Mouse (Mus musculus): ENCODE data around the gene Scly. TPM values are rescaled to one million over a fixed set of nuclear protein-coding genes. Genes with fewer than 3 reads are reported as not detected.
A peak's percentile ranks its signal among the peaks of the same experiment; 100 is the strongest.

Gene Scly
- polyA plus RNA-seq, 1 experiment: 30.2 TPM

DNA sequence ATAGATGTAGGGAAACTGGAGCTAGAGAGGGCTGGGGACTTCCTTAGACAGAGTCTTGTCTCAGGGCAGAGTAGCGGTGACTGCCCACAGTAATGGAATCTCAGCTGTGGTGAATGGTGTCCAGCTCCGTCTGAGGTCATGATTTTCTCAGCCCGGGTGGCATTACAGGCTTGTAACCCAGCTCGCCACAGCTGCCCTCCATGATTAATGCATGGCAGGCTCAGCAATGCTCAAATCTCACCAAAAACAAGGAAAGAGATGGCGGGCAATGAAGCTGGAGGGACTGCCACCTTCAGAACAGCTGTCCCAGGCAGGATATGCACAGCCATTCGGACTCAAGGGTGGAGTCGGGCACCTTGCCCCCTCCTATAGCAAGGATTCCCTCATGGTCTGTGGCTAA, 39.2 kb downstream of the Scly start:
- H3K4me3 ChIP-seq (ENCODE audit: low read depth, low read length): no peak overlapping the region

DNA sequence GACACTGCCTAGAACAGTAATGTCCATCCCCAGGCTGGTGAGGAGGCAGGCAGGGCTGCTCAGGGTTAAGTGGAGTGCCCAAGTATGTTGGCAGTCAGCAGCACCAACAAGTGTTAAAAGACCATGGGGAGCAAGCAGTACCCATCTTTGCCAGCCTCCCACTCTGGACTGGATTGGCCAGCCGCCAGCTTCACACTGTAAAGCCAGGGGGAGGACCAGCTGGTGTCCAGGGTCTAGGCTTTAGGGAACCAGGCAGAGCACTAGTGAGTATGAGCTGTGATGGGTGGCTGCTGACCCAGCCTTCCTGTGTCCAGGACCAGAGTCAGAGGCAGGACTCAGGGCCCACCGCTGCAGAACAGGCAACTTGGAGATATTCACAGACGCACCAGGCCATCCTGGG, 45.9 kb downstream of the Scly start:
- WGBS: 80% methylated on average over 3 of the region's 3 CpGs

More for the DNA sequence above, 39.2 kb downstream of the Scly start:
- TF ChIP-seq CTCF (IDR thresholded peaks at IDR 0.05; ENCODE audit: extremely low read depth, insufficient read length, insufficient replicate concordance, low read depth, low read length): no peak
- TF ChIP-seq POLR2A (IDR thresholded peaks at IDR 0.05; ENCODE audit: low read depth, low read length): no peak
- Histone ChIP-seq H3K36me3 (ENCODE audit: control insufficient read depth, insufficient read depth, low read length) (no peaks in the 10 kb centered on the region), H3K4me1 (ENCODE audit: control insufficient read depth, insufficient read depth, insufficient read length, low read length) (peaks cover under 1% of the 10 kb centered on the region; the same call in 1 of the 2 replicates), H3K27me3 (ENCODE audit: control insufficient read depth, insufficient read depth, low read length) (no peaks in the 10 kb centered on the region), H3K27ac (ENCODE audit: insufficient read depth, low read depth, low read length) (no peak overlapping the region)
- WGBS: 86% methylated on average over 7 of the region's 7 CpGs

DNA sequence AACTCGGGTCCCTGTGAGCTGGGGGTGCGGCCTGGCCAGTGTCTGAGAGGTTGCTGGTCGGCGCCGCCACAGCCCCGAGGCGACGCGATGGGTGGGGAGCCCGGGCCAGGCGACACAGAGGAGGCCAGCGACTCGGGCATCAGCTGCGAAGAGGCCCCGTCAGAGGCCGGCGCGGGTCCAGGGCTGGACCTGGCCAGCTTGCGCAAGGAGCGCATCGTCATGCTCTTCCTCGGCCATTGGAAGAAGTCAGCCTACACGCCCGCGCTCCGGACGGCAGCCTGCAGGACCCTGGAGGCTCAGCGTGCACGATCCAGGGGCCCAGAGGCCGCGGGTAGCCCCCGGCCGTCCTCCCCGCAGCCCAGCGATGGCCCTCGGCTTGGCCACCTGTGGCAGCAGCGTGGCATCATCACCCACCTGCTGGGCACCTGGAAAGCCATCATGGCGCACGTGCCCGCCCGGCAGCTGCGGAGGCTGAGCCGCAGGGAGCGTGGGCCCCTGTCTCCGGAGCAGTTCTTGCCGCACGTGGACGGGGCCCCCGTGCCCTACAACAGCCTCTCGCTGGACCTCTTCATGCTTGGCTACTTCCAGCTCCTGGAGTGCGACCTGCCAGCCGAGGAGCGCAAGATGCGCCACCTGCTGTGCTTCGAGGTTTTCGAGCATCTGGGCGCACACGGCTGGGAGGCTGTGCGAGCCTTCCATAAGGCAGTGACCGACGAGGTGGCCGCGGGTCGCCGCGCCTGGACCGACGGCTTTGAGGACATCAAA, 47.0 kb downstream of the Scly start:
- TF ChIP-seq POLR2A (IDR thresholded peaks at IDR 0.05; ENCODE audit: low read depth, low read length): no peak
- no peak for TF ChIP-seq CTCF (IDR thresholded peaks at IDR 0.05; ENCODE audit: extremely low read depth, insufficient read length, insufficient replicate concordance, low read depth, low read length)
- Histone ChIP-seq H3K4me1 (ENCODE audit: control insufficient read depth, insufficient read depth, insufficient read length, low read length) (peaks cover 2% of the 10 kb centered on the region; the same call in 1 of the 2 replicates), H3K27ac (ENCODE audit: insufficient read depth, low read depth, low read length) (no peak overlapping the region), H3K4me3 (ENCODE audit: low read depth, low read length) (no peak overlapping the region), H3K36me3 (ENCODE audit: control insufficient read depth, insufficient read depth, low read length) (no peaks in the 10 kb centered on the region), H3K27me3 (ENCODE audit: control insufficient read depth, insufficient read depth, low read length) (peaks cover 15% of the 10 kb centered on the region)
- 4% methylated on average over 68 of the region's 68 CpGs for WGBS

More for the DNA sequence above, 45.9 kb downstream of the Scly start:
- Histone ChIP-seq H3K27me3 (ENCODE audit: control insufficient read depth, insufficient read depth, low read length) (peaks cover 15% of the 10 kb centered on the region), H3K36me3 (ENCODE audit: control insufficient read depth, insufficient read depth, low read length) (no peaks in the 10 kb centered on the region), H3K27ac (ENCODE audit: insufficient read depth, low read depth, low read length) (no peak overlapping the region), H3K4me3 (ENCODE audit: low read depth, low read length) (no peak overlapping the region), H3K4me1 (ENCODE audit: control insufficient read depth, insufficient read depth, insufficient read length, low read length) (peaks cover 2% of the 10 kb centered on the region; the same call in 1 of the 2 replicates)
- no peak for TF ChIP-seq POLR2A (IDR thresholded peaks at IDR 0.05; ENCODE audit: low read depth, low read length)
- TF ChIP-seq CTCF (IDR thresholded peaks at IDR 0.05; ENCODE audit: extremely low read depth, insufficient read length, insufficient replicate concordance, low read depth, low read length): no peak

DNA sequence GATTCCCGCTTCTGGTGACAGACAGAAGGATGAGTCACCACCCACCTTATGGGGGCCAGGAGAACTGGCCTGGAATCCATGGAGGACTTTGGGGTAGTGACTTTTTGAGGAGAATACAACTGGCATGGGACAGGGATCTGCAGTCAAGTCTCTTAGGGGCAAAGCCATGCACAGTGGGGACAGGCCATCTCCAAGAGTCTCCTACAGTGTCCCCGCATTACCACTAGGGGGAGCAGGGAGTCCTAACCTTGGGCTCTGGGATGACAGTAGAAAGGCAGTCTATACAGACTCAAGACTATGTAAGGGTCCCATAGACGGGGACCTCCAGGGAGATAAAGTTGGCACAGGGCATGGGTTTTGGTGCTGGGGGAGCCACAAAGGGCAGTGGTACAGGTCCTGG, 48.8 kb downstream of the Scly start:
- peak; percentile 84; the same call in 1 of the 2 replicates for TF ChIP-seq CTCF (IDR thresholded peaks at IDR 0.05; ENCODE audit: extremely low read depth, insufficient read length, insufficient replicate concordance, low read depth, low read length)
- no peak for TF ChIP-seq POLR2A (IDR thresholded peaks at IDR 0.05; ENCODE audit: low read depth, low read length)
- Histone ChIP-seq H3K36me3 (ENCODE audit: control insufficient read depth, insufficient read depth, low read length) (no peaks in the 10 kb centered on the region), H3K27ac (ENCODE audit: insufficient read depth, low read depth, low read length) (no peak overlapping the region), H3K27me3 (ENCODE audit: control insufficient read depth, insufficient read depth, low read length) (peaks cover 15% of the 10 kb centered on the region), H3K4me1 (ENCODE audit: control insufficient read depth, insufficient read depth, insufficient read length, low read length) (peaks cover 2% of the 10 kb centered on the region; the same call in 1 of the 2 replicates), H3K4me3 (ENCODE audit: low read depth, low read length) (no peak overlapping the region)
- WGBS: 30% methylated on average over 3 of the region's 3 CpGs

DNA sequence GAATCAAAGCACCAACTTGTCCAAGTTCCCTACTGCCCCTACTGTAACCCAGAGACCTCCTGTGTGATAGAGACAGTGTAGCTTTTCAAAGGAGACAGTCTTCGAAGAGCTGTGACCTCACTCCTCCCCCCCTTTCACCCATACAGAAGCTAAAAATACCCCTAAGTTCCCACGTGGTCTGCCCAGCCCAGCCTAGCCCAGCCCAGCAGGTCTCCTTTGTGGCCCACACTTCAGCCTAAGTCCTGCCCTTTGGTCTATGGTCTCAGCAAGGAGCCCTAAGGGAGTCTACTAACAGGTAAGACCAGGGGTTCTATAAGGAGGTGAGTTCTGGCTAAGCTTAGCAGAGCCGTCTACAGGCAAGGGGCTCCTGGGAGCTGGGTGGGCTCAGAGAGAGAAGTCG, 52.7 kb downstream of the Scly start, which contains the start of gene Klhl30:
Klhl30 (plus strand) TSS at position 176 of the 400 bp plus-strand sequence.
- Histone ChIP-seq H3K36me3 (ENCODE audit: control insufficient read depth, insufficient read depth, low read length) (no peaks in the 10 kb centered on the region), H3K4me1 (ENCODE audit: control insufficient read depth, insufficient read depth, insufficient read length, low read length) (no peaks in the 10 kb centered on the region), H3K4me3 (ENCODE audit: low read depth, low read length) (no peak within 1 kb of the TSS), H3K27me3 (ENCODE audit: control insufficient read depth, insufficient read depth, low read length) (no peaks in the 10 kb centered on the region), H3K27ac (ENCODE audit: insufficient read depth, low read depth, low read length) (no peak within 1 kb of the TSS)
- WGBS: 68% methylated on average over 4 of the region's 4 CpGs
- TF ChIP-seq CTCF (IDR thresholded peaks at IDR 0.05; ENCODE audit: extremely low read depth, insufficient read length, insufficient replicate concordance, low read depth, low read length): no peak
- TF ChIP-seq POLR2A (IDR thresholded peaks at IDR 0.05; ENCODE audit: low read depth, low read length): no peak

DNA sequence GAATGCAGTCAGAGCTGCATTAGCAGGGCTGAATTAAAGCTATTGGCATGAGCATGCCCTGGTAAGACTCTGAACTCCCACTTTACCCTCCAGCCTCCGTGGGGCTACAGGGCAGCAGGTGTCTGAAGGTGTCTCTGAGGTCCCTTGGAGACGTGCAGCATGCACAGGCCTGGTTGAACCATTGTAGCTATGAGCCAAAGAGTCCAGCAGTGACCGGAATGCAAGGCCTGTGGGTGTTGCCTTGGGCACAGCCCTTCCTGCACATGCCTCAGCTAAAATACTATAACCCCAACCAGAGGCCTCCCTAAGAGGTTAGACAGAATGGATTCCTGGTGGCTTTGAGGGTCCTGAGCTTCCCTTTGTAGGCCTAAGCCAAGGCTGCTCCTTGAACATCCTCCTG, 53.1 kb downstream of the Scly start:
- 70% methylated on average over 3 of the region's 3 CpGs for WGBS
- H3K36me3 ChIP-seq (ENCODE audit: control insufficient read depth, insufficient read depth, low read length): no peaks in the 10 kb centered on the region
- no peaks in the 10 kb centered on the region for H3K27me3 ChIP-seq (ENCODE audit: control insufficient read depth, insufficient read depth, low read length)
- H3K4me3 ChIP-seq (ENCODE audit: low read depth, low read length): no peak overlapping the region
- no peak overlapping the region for H3K27ac ChIP-seq (ENCODE audit: insufficient read depth, low read depth, low read length)
- TF ChIP-seq CTCF (IDR thresholded peaks at IDR 0.05; ENCODE audit: extremely low read depth, insufficient read length, insufficient replicate concordance, low read depth, low read length): no peak
- TF ChIP-seq POLR2A (IDR thresholded peaks at IDR 0.05; ENCODE audit: low read depth, low read length): no peak
- no peaks in the 10 kb centered on the region for H3K4me1 ChIP-seq (ENCODE audit: control insufficient read depth, insufficient read depth, insufficient read length, low read length)

DNA sequence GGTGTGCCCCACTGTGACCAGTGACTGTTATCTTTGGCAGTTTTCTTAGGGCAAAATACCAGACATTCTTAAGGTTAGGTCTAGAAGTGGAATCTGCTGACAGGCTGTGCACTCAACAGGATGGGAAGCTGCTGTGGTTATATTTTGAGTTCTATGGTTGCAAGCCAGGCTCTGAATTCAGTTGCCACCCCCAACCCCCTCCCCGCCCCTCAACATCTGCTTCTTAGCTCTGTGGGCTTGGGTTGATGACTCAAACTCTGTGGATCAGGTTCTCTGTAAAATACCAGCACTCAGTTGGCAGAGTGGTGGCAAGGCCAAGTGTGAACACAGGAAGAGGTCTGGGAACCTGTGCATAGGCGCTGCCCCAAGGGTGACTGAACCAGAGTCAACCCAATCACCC, 54.1 kb downstream of the Scly start:
- H3K27ac ChIP-seq (ENCODE audit: insufficient read depth, low read depth, low read length): no peak overlapping the region
- H3K36me3 ChIP-seq (ENCODE audit: control insufficient read depth, insufficient read depth, low read length): no peaks in the 10 kb centered on the region
- no peaks in the 10 kb centered on the region for H3K4me1 ChIP-seq (ENCODE audit: control insufficient read depth, insufficient read depth, insufficient read length, low read length)
- H3K4me3 ChIP-seq (ENCODE audit: low read depth, low read length): no peak overlapping the region
- H3K27me3 ChIP-seq (ENCODE audit: control insufficient read depth, insufficient read depth, low read length): no peaks in the 10 kb centered on the region
- WGBS: 93% methylated on average over 2 of the region's 2 CpGs
- TF ChIP-seq CTCF (IDR thresholded peaks at IDR 0.05; ENCODE audit: extremely low read depth, insufficient read length, insufficient replicate concordance, low read depth, low read length): no peak
- no peak for TF ChIP-seq POLR2A (IDR thresholded peaks at IDR 0.05; ENCODE audit: low read depth, low read length)

Measured in small intestine, adult 2 months (tissue).